Mouse (Mus musculus): Measurements from ENCODE around the gene Gdpd5.

- TF ChIP-seq POLR2A (IDR thresholded peaks at IDR 0.05; ENCODE audit: control insufficient read depth, extremely low read depth, insufficient read depth, low read length, poor library complexity) (no peak), CTCF (IDR thresholded peaks at IDR 0.05; ENCODE audit: borderline replicate concordance, control insufficient read depth, extremely low read depth, insufficient read depth, low read length, poor library complexity) (no peak)
These were observed 33.8 kb downstream of the Gdpd5 start for GRCm38 (mm10) chr7:99415045-99415444.
